Mouse (Mus musculus): ENCODE measurements around the gene Slc22a23. TPM values are rescaled to one million over a fixed set of nuclear protein-coding genes. Genes with fewer than 3 reads are reported as not detected.

Slc22a23 gene
- total and polyA plus RNA-seq, 3 experiments = 0.47 to 1.3 (median 0.85) TPM

GRCm38 (mm10) chr13:34270886-34271602 lies 73.9 kb downstream of the Slc22a23 start:
- H3K79me2 ChIP-seq (replicated peaks; ENCODE audit: control insufficient read depth, extremely low read depth, insufficient read depth, poor library complexity, severe bottlenecking) = no peaks in the 10 kb centered on the region
- H3K4me3 ChIP-seq (replicated peaks in 1 of 3; ENCODE audit: low read depth in 2 of 3, low read length in 2 of 3, poor library complexity in 1 of 3) = no peak overlapping the region
- H3K36me3 ChIP-seq (replicated peaks in 1 of 2; ENCODE audit: control insufficient read depth in 1 of 2, insufficient read depth in 1 of 2, low read length in 1 of 2) = no peaks in the 10 kb centered on the region
- H3K9me3 ChIP-seq (replicated peaks; ENCODE audit: low read length) = peaks cover 2% of the 10 kb centered on the region
- dilution Hi-C loops (cut with MboI; ENCODE audit: extremely low pct_ligation_motif_present, extremely low pct_unique_long_range_greater_than_20kb, low sequenced_read_pairs) = no loop called here
- no peak overlapping the region for H3K27ac ChIP-seq (ENCODE audit: insufficient read depth, low read depth)
- no peak overlapping the region for H3K4me2 ChIP-seq (ENCODE audit: insufficient read depth, low read depth, poor library complexity, severe bottlenecking)
- TF ChIP-seq MAX (IDR thresholded peaks at IDR 0.05; ENCODE audit: low read length) (no peak), PAX5 (IDR thresholded peaks at IDR 0.05; ENCODE audit: low read length) (no peak), NRF1 (IDR thresholded peaks at IDR 0.05; ENCODE audit: low read depth, low read length) (no peak), ETS1 (conservative IDR thresholded peaks at IDR 0.05; ENCODE audit: low read depth, low read length) (no peak), TBP (conservative IDR thresholded peaks at IDR 0.05; ENCODE audit: low read depth, low read length) (no peak), GABPA (IDR thresholded peaks at IDR 0.05; ENCODE audit: insufficient replicate concordance, low read depth, low read length) (no peak), ZNF384 (IDR thresholded peaks at IDR 0.05; ENCODE audit: low read depth, low read length) (no peak), HCFC1 (IDR thresholded peaks at IDR 0.05; ENCODE audit: low read depth, low read length) (no peak), JUND (conservative IDR thresholded peaks at IDR 0.05; ENCODE audit: low read depth, low read length) (no peak), MEF2A (IDR thresholded peaks at IDR 0.05; ENCODE audit: borderline replicate concordance, low read depth, low read length) (no peak), E2F4 (IDR thresholded peaks at IDR 0.05; ENCODE audit: insufficient replicate concordance, low read depth, low read length) (no peak), MXI1 (IDR thresholded peaks at IDR 0.05; ENCODE audit: low read depth, low read length) (no peak), EP300 (IDR thresholded peaks at IDR 0.05; ENCODE audit: low read length) (no peak), SIN3A (IDR thresholded peaks at IDR 0.05; ENCODE audit: low read length) (no peak), JUN (IDR thresholded peaks at IDR 0.05; ENCODE audit: insufficient read depth, low read depth, low read length) (no peak), NELFE (IDR thresholded peaks at IDR 0.05; ENCODE audit: low read depth, low read length) (no peak), POLR2A (IDR thresholded peaks at IDR 0.05; ENCODE audit: low read depth, low read length) (no peak), SMC3 (IDR thresholded peaks at IDR 0.05; ENCODE audit: low read depth, low read length) (no peak)
- H3K4me1 ChIP-seq (ENCODE audit: control insufficient read depth in 1 of 2, insufficient read depth in 2 of 2) = peaks cover 0 to 4% of the 10 kb centered on the region in 2 experiments; a peak in 1 of 4 replicates
- DNase-seq (ENCODE audit: extremely low read depth) = no peak
- no peak overlapping the region for H3K9ac ChIP-seq (ENCODE audit: insufficient read depth, low read depth)
- H3K27me3 ChIP-seq (replicated peaks) = no peaks in the 10 kb centered on the region
- in situ Hi-C loops (cut with MboI; ENCODE audit: low pct_ligation_motif_present, low pct_unique_long_range_greater_than_20kb, low sequenced_read_pairs) = no loop called here

- no peaks in the 10 kb centered on the region for H3K27me3 ChIP-seq (replicated peaks)
- H3K36me3 ChIP-seq (replicated peaks in 1 of 2; ENCODE audit: control insufficient read depth in 1 of 2, insufficient read depth in 1 of 2, low read length in 1 of 2) = no peaks in the 10 kb centered on the region
- DNase-seq (ENCODE audit: extremely low read depth) = no peak
- H3K27ac ChIP-seq (ENCODE audit: insufficient read depth, low read depth) = no peak overlapping the region
- no peaks in the 10 kb centered on the region for H3K79me2 ChIP-seq (replicated peaks; ENCODE audit: control insufficient read depth, extremely low read depth, insufficient read depth, poor library complexity, severe bottlenecking)
- peaks cover 0 to 4% of the 10 kb centered on the region in 2 experiments; a peak in 1 of 4 replicates for H3K4me1 ChIP-seq (ENCODE audit: control insufficient read depth in 1 of 2, insufficient read depth in 2 of 2)
- dilution Hi-C loops (cut with MboI; ENCODE audit: extremely low pct_ligation_motif_present, extremely low pct_unique_long_range_greater_than_20kb, low sequenced_read_pairs) (no loop called here), in situ Hi-C loops (cut with MboI; ENCODE audit: low pct_ligation_motif_present, low pct_unique_long_range_greater_than_20kb, low sequenced_read_pairs) (no loop called here)
- H3K9me3 ChIP-seq (replicated peaks; ENCODE audit: low read length) = peaks cover 2% of the 10 kb centered on the region
- H3K4me3 ChIP-seq (replicated peaks in 1 of 3; ENCODE audit: low read depth in 2 of 3, low read length in 2 of 3, poor library complexity in 1 of 3) = no peak overlapping the region
- no peak overlapping the region for H3K4me2 ChIP-seq (ENCODE audit: insufficient read depth, low read depth, poor library complexity, severe bottlenecking)
- TF ChIP-seq MAX (IDR thresholded peaks at IDR 0.05; ENCODE audit: low read length) = no peak
- no peak for TF ChIP-seq ZC3H11A (IDR thresholded peaks at IDR 0.05; ENCODE audit: low read depth, low read length)
- no peak for TF ChIP-seq POLR2AphosphoS2 (IDR thresholded peaks at IDR 0.05; ENCODE audit: low read depth, low read length)
- no peak for TF ChIP-seq GABPA (IDR thresholded peaks at IDR 0.05; ENCODE audit: insufficient replicate concordance, low read depth, low read length)
- TF ChIP-seq POLR2A (IDR thresholded peaks at IDR 0.05; ENCODE audit: low read depth, low read length) = no peak
- TF ChIP-seq MXI1 (IDR thresholded peaks at IDR 0.05; ENCODE audit: low read depth, low read length) = no peak
- no peak for TF ChIP-seq BHLHE40 (IDR thresholded peaks at IDR 0.05; ENCODE audit: low read depth, low read length)
- no peak for TF ChIP-seq UBTF (IDR thresholded peaks at IDR 0.05; ENCODE audit: low read depth, low read length)
- H3K9ac ChIP-seq (ENCODE audit: insufficient read depth, low read depth) = no peak overlapping the region
These were observed 75.5 kb downstream of the Slc22a23 start for GRCm38 (mm10) chr13:34269376-34269991.
